Mouse (Mus musculus) limb, embryonic 12.5 days (tissue): Measurements from ENCODE around the gene Dcun1d3. TPM values are rescaled to one million over a fixed set of nuclear protein-coding genes. Genes with fewer than 3 reads are reported as not detected.

Source experiments
- polyA plus RNA-seq: library from polyadenylated mRNA; unstranded; fragments of >200 nt; fragmentation: Nextera tagmentation; extraction: Ambion mirVana; gene quantifications from 2 replicates; pipeline ENCODE4 v1.2.1, GENCODE M21; 2016

Gene Dcun1d3
- polyA plus RNA-seq, 1 experiment from 2014 or later = 13.9 TPM

Other genes starting within 250 kb of the Dcun1d3 start
- not detected in 2 replicates for gene Acsm4, start 206.3 kb downstream of the Dcun1d3 start, polyA plus RNA-seq
- gene Thumpd1, start 175.5 kb downstream of the Dcun1d3 start, polyA plus RNA-seq = 89.0 and 90.0 TPM in 2 replicates
- gene Acsm3, start 135.4 kb downstream of the Dcun1d3 start, polyA plus RNA-seq = 0.13 and 0.36 TPM in 2 replicates
- 28.3 and 29.9 TPM in 2 replicates for gene Rexo5, start 102.3 kb downstream of the Dcun1d3 start, polyA plus RNA-seq
- gene Eri2, start 102.2 kb downstream of the Dcun1d3 start, polyA plus RNA-seq = 29.7 and 30.6 TPM in 2 replicates
- 7.5 and 8.8 TPM in 2 replicates for gene Lyrm1, start 437 bp downstream of the Dcun1d3 start, polyA plus RNA-seq
- gene Dnah3, start 199.0 kb upstream of the Dcun1d3 start, polyA plus RNA-seq = not detected in 2 replicates
- 21.5 and 23.3 TPM in 2 replicates for gene Tmem159, start 206.1 kb upstream of the Dcun1d3 start, polyA plus RNA-seq
- gene Zp2, start 249.0 kb upstream of the Dcun1d3 start, polyA plus RNA-seq = not detected in 2 replicates